Mouse (Mus musculus) bone marrow, adult 2 months (tissue): ENCODE data around the gene H2-D1.

Source experiments
- CTCF ChIP-seq: fragments of 200-500 bp; IDR thresholded peaks from 2 replicates; pipeline ENCODE4 v1.5.1; 2011; ENCODE audit warnings: low read length, control low read depth; ENCODE audit not compliant: control insufficient read depth, insufficient read depth
- POLR2A ChIP-seq: fragments of 200-500 bp; IDR thresholded peaks from 2 replicates; pipeline ENCODE4 v1.6.1; 2011; ENCODE audit warnings: low read depth, mild to moderate bottlenecking, control low read depth, low read length, borderline replicate concordance; ENCODE audit not compliant: control insufficient read depth

GRCm38 (mm10) chr17:35252619-35253292 is 9.8 kb upstream of the H2-D1 start:
- 0 out of 2 replicates have a peak, but pooled peaks have one; percentile 11 for TF ChIP-seq POLR2A
- TF ChIP-seq CTCF, result no peak
